Mouse (Mus musculus) liver, adult 2 months (tissue): ENCODE measurements at regions not wholly inside any gene's neighbourhood (a gene's known extent, or its start where the extent isn't known, plus 50 kb on each side); places are given as distances from the start of the nearest gene placed in this dataset.

ENCODE experiments used
- DNase-seq: peaks from one replicate; pipeline ENCODE4 v3.0.0-alpha.2; 2011; ENCODE audit warnings: low read depth, low spot score; ENCODE audit errors: extremely low read depth
- H3K27ac ChIP-seq: fragments of 200-500 bp; replicated peaks from 2 replicates; pipeline ENCODE4 v1.5.1; 2012; ENCODE audit warnings: low read depth, mild to moderate bottlenecking, control low read depth, inconsistent platforms, low read length; ENCODE audit not compliant: insufficient read depth
- H3K27me3 ChIP-seq: fragments of 200-500 bp; 2 replicates; pipeline ENCODE4 v1.6.1; 2012; ENCODE audit warnings: mild to moderate bottlenecking, moderate library complexity, low read length, inconsistent platforms; ENCODE audit not compliant: control insufficient read depth, insufficient read depth
- H3K36me3 ChIP-seq: fragments of 200-500 bp; 2 replicates; pipeline ENCODE4 v1.6.1; 2012; ENCODE audit warnings: low read length, inconsistent platforms; ENCODE audit not compliant: control insufficient read depth, insufficient read depth
- H3K4me1 ChIP-seq: fragments of 200-500 bp; 2 replicates; pipeline ENCODE4 v1.6.1; 2011; ENCODE audit warnings: low read length; ENCODE audit not compliant: control insufficient read depth, insufficient read depth
- H3K4me3 ChIP-seq: fragments of 200-500 bp; 2 replicates; pipeline ENCODE4 v1.5.1; 2011; ENCODE audit warnings: low read depth, mild to moderate bottlenecking, control low read depth, low read length, moderate library complexity; ENCODE audit not compliant: insufficient read depth
- H3K79me2 ChIP-seq: fragments of 200-500 bp; 2 replicates; pipeline ENCODE4 v1.6.1; 2012; ENCODE audit warnings: inconsistent platforms, mild to moderate bottlenecking, low read length, moderate library complexity; ENCODE audit not compliant: control insufficient read depth, insufficient read depth
- H3K9ac ChIP-seq: fragments of 200-500 bp; 2 replicates; pipeline ENCODE4 v1.6.1; 2012; ENCODE audit warnings: low read depth, mild to moderate bottlenecking, control low read depth, inconsistent platforms, low read length
- CTCF ChIP-seq: fragments of 200-500 bp; IDR thresholded peaks from 2 replicates; pipeline ENCODE4 v1.5.1; 2011; ENCODE audit warnings: low read depth, low read length, control low read depth
- POLR2A ChIP-seq: fragments of 200-500 bp; IDR thresholded peaks from 2 replicates; pipeline ENCODE4 v1.6.1; 2011; ENCODE audit warnings: low read length, control low read depth; ENCODE audit not compliant: insufficient read depth; ENCODE audit errors: extremely low read depth
- WGBS: fragments of 180-500 bp; shearing (Covaris S2); methylation state at CpG from one replicate; pipeline ENCODE4 v1.1.7; 2018; 5-methylcytosine and 5-hydroxymethylcytosine counted together

- H3K27me3 ChIP-seq: no peaks in the 10 kb centered on the region
- TF ChIP-seq POLR2A (no peak), CTCF (no peak)
- H3K79me2 ChIP-seq: no peaks in the 10 kb centered on the region
- DNase-seq: no peak
- H3K36me3 ChIP-seq: no peaks in the 10 kb centered on the region
- 79% methylated on average over 4 of the region's 4 CpGs for WGBS
- no peak overlapping the region for H3K4me3 ChIP-seq
- no peak overlapping the region for H3K9ac ChIP-seq
- H3K4me1 ChIP-seq: no peaks in the 10 kb centered on the region
- H3K27ac ChIP-seq: no peak overlapping the region
Observed at GRCm38 (mm10) chr14:24957392-24957791, 470.5 kb downstream of the Rps24 start.

- no peak overlapping the region for H3K4me3 ChIP-seq
- H3K36me3 ChIP-seq: no peaks in the 10 kb centered on the region
- H3K27ac ChIP-seq: no peak overlapping the region
- H3K4me1 ChIP-seq: no peaks in the 10 kb centered on the region
- no peaks in the 10 kb centered on the region for H3K79me2 ChIP-seq
- no peaks in the 10 kb centered on the region for H3K27me3 ChIP-seq
- no peak for DNase-seq
- H3K9ac ChIP-seq: no peak overlapping the region
- TF ChIP-seq POLR2A (no peak), CTCF (no peak)
- 90% methylated on average over 4 of the region's 4 CpGs for WGBS
Observed at GRCm38 (mm10) chr14:24958821-24959220, 471.9 kb downstream of the Rps24 start.

GRCm38 (mm10) chr14:24959401-24959800 is 472.5 kb downstream of the Rps24 start:
- no peaks in the 10 kb centered on the region for H3K79me2 ChIP-seq
- H3K4me3 ChIP-seq: no peak overlapping the region
- H3K9ac ChIP-seq: no peak overlapping the region
- no peak for DNase-seq
- no peaks in the 10 kb centered on the region for H3K27me3 ChIP-seq
- no peaks in the 10 kb centered on the region for H3K4me1 ChIP-seq
- no peak for TF ChIP-seq CTCF
- no peak for TF ChIP-seq POLR2A
- H3K27ac ChIP-seq: no peak overlapping the region
- WGBS: 81% methylated on average over 1 of the region's 1 CpGs
- no peaks in the 10 kb centered on the region for H3K36me3 ChIP-seq

- TF ChIP-seq POLR2A (no peak), CTCF (no peak)
- H3K9ac ChIP-seq: no peak overlapping the region
- H3K4me1 ChIP-seq: no peaks in the 10 kb centered on the region
- no peak overlapping the region for H3K4me3 ChIP-seq
- no peak overlapping the region for H3K27ac ChIP-seq
- no peaks in the 10 kb centered on the region for H3K79me2 ChIP-seq
- 62% methylated on average over 5 of the region's 5 CpGs for WGBS
- no peaks in the 10 kb centered on the region for H3K36me3 ChIP-seq
- peak; percentile 65 for DNase-seq
- no peaks in the 10 kb centered on the region for H3K27me3 ChIP-seq
Observed at GRCm38 (mm10) chr14:24960082-24960482, 473.2 kb downstream of the Rps24 start.

GRCm38 (mm10) chr14:24960875-24961274 is 473.9 kb downstream of the Rps24 start:
- DNase-seq: no peak

GRCm38 (mm10) chr14:24961721-24962120 is 474.8 kb downstream of the Rps24 start:
- H3K9ac ChIP-seq: no peak overlapping the region
- H3K27me3 ChIP-seq: no peaks in the 10 kb centered on the region
- no peak overlapping the region for H3K4me3 ChIP-seq
- TF ChIP-seq POLR2A (no peak), CTCF (no peak)
- DNase-seq: no peak
- no peaks in the 10 kb centered on the region for H3K36me3 ChIP-seq
- H3K27ac ChIP-seq: no peak overlapping the region
- no peaks in the 10 kb centered on the region for H3K4me1 ChIP-seq
- 79% methylated on average over 3 of the region's 3 CpGs for WGBS
- H3K79me2 ChIP-seq: no peaks in the 10 kb centered on the region

More at GRCm38 (mm10) chr14:24960875-24961274, 473.9 kb downstream of the Rps24 start:
- TF ChIP-seq CTCF: no peak
- no peak for TF ChIP-seq POLR2A
- Histone ChIP-seq H3K9ac (no peak overlapping the region), H3K36me3 (no peaks in the 10 kb centered on the region), H3K79me2 (no peaks in the 10 kb centered on the region), H3K4me1 (no peaks in the 10 kb centered on the region), H3K4me3 (no peak overlapping the region), H3K27ac (no peak overlapping the region), H3K27me3 (no peaks in the 10 kb centered on the region)
- WGBS: 69% methylated on average over 3 of the region's 3 CpGs
